Mouse (Mus musculus): ENCODE measurements around the gene Tmem126b. TPM values are rescaled to one million over a fixed set of nuclear protein-coding genes. Genes with fewer than 3 reads are reported as not detected.

The Tmem126b gene
- polyA plus RNA-seq, 1 experiment from 2014 or later, result 40.0 TPM

Other genes with a start within 250 kb of the Tmem126b start
- gene Ccdc83, start 210.2 kb downstream of the Tmem126b start, polyA plus RNA-seq (2016; fragmentation: Nextera tagmentation; extraction: Ambion mirVana), result not detected in 2 replicates
- 5.6 and 6.7 TPM in 2 replicates for gene Sytl2, start 173.7 kb downstream of the Tmem126b start, polyA plus RNA-seq (2016; fragmentation: Nextera tagmentation; extraction: Ambion mirVana)
- gene Ccdc89, start 49.4 kb downstream of the Tmem126b start, polyA plus RNA-seq (2016; fragmentation: Nextera tagmentation; extraction: Ambion mirVana), result 3.0 and 3.1 TPM in 2 replicates
- 62.7 and 69.4 TPM in 2 replicates for gene Crebzf, start 33.3 kb downstream of the Tmem126b start, polyA plus RNA-seq (2016; fragmentation: Nextera tagmentation; extraction: Ambion mirVana)
- 101 and 114 TPM in 2 replicates for gene Tmem126a, start 18.8 kb downstream of the Tmem126b start, polyA plus RNA-seq (2016; fragmentation: Nextera tagmentation; extraction: Ambion mirVana)
- 5.9 and 6.9 TPM in 2 replicates for gene Dlg2, start 671 bp upstream of the Tmem126b start, polyA plus RNA-seq (2016; fragmentation: Nextera tagmentation; extraction: Ambion mirVana)

All from hindbrain, embryonic 12.5 days (tissue).